ENCODE assay signal across 30 mouse cellular contexts in the genomic region with DNA sequence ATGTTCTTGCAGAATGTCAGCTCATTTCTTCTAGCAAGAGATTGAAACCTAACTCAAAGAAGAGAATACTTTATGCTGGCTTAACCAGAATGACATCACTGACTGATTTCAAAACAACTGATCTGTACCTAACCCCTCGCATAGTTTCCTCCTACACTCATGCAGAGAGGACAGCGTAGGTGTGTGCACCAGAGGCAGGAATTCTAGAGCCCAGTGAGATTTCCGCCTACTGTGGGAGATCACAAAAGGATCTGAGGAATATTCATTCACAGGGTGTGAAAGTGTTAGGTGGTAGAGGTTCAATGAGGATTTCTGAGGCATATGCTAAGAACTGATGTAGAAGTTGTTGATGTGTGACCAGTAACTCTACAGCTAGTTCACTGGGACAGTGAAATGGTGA.
DNase-seq lines count a peak whose midpoint lies in the region; ATAC-seq and TF ChIP-seq lines count a peak whose summit lies in the region.
"Had no signal": no experiment of that assay in that cellular context is flagged by ENCODE, and none has a peak within 500 bp of the region (broad histone marks: within the 10 kb centered on the region; RNA-seq: fewer than 3 reads in every experiment).

No protein-coding gene starts in this region.

- no peaks in the 10 kb centered on the region for H3K36me3 ChIP-seq in midbrain, embryonic 11.5 days (ENCODE audit: control insufficient read depth, insufficient read depth, low read length)
- H3K36me3 ChIP-seq in midbrain, postnatal 0 days (ENCODE audit: insufficient read depth, low read length): no peaks in the 10 kb centered on the region
- no peaks in the 10 kb centered on the region for H3K36me3 ChIP-seq in hindbrain, embryonic 12.5 days
- H3K36me3 ChIP-seq: embryonic facial prominence, embryonic 12.5 days; embryonic facial prominence, embryonic 15.5 days; heart, embryonic 12.5 days; heart, embryonic 15.5 days; hindbrain, embryonic 10.5 days had no signal

- H3K27ac ChIP-seq in midbrain, embryonic 11.5 days (ENCODE audit: low read depth, low read length): no peak overlapping the region
- no peak overlapping the region for H3K27ac ChIP-seq in midbrain, postnatal 0 days (ENCODE audit: low read depth, low read length)
- H3K27ac ChIP-seq in hindbrain, embryonic 12.5 days: no peak overlapping the region
- H3K27ac ChIP-seq: embryonic facial prominence, embryonic 12.5 days; embryonic facial prominence, embryonic 15.5 days; forebrain, embryonic 13.5 days; gastrocnemius, adult 2 months; heart, embryonic 15.5 days; hindbrain, embryonic 10.5 days; hindbrain, embryonic 14.5 days; hindbrain, postnatal 0 days had no signal

- no peak for ATAC-seq in midbrain, embryonic 11.5 days (ENCODE audit: low FRiP score)
- no peak for ATAC-seq in midbrain, postnatal 0 days (ENCODE audit: low FRiP score)
- no peak for ATAC-seq in hindbrain, embryonic 12.5 days (ENCODE audit: low FRiP score)
- ATAC-seq: activated CD4-positive, CD25-positive, alpha-beta regulatory T cell, adult 4 months; CD4-positive, CD25-positive, alpha-beta regulatory T cell, adult 4 months; forebrain, embryonic 13.5 days; forebrain, embryonic 16.5 days; hindbrain, postnatal 0 days; inflammation-experienced regulatory T-cells, adult 6 months; intestine, embryonic 16.5 days had no signal

- TF ChIP-seq CTCF in midbrain, postnatal 0 days (IDR thresholded peaks at IDR 0.05): no peak

- 91% methylated on average over 3 of the region's 3 CpGs for WGBS in midbrain, embryonic 11.5 days
- 93% methylated on average over 3 of the region's 3 CpGs for WGBS in midbrain, postnatal 0 days
- 84% methylated on average over 3 of the region's 3 CpGs for WGBS in hindbrain, embryonic 12.5 days

- H3K9ac ChIP-seq in midbrain, embryonic 11.5 days (ENCODE audit: low read length): no peak overlapping the region
- H3K9ac ChIP-seq in midbrain, postnatal 0 days (replicated peaks; ENCODE audit: low read length, poor library complexity, severe bottlenecking): no peak overlapping the region
- no peak overlapping the region for H3K9ac ChIP-seq in hindbrain, embryonic 12.5 days
- H3K9ac ChIP-seq: embryonic facial prominence, embryonic 12.5 days; embryonic facial prominence, embryonic 15.5 days; forebrain, embryonic 13.5 days; heart, embryonic 12.5 days; heart, embryonic 15.5 days; hindbrain, embryonic 14.5 days had no signal

- H3K4me3 ChIP-seq in midbrain, embryonic 11.5 days (ENCODE audit: low read depth, low read length): no peak overlapping the region
- no peak overlapping the region for H3K4me3 ChIP-seq in midbrain, postnatal 0 days (ENCODE audit: low read depth, low read length)
- no peak overlapping the region for H3K4me3 ChIP-seq in hindbrain, embryonic 12.5 days
- H3K4me3 ChIP-seq: embryonic facial prominence, embryonic 12.5 days; embryonic facial prominence, embryonic 15.5 days; forebrain, embryonic 13.5 days; gastrocnemius, adult 2 months; heart, embryonic 12.5 days; heart, embryonic 15.5 days; hindbrain, embryonic 10.5 days had no signal

- DNase-seq in midbrain, embryonic 11.5 days (ENCODE audit: low spot score, missing footprints): peak; percentile 73
- no peak for DNase-seq in midbrain, postnatal 0 days (ENCODE audit: low spot score)
- DNase-seq in brain, adult 2 months (ENCODE audit: low read depth, low spot score): peak; percentile 46
- peak; percentile 57 for DNase-seq in gonadal fat pad, adult 2 months (ENCODE audit: low read depth)
- DNase-seq in lung, postnatal 10 days: no peak
- DNase-seq: adrenal gland, postnatal 10 days; adrenal gland, postnatal 36 days; cerebellum, adult 11 months; cerebellum, adult 2 months; cerebellum, adult 9-11 months; cerebellum, postnatal 25 days; gastrocnemius, adult 2 months; gastrocnemius, postnatal 14 days; heart, adult 18-20 months; heart, postnatal 10 days; heart, postnatal 36 days had no signal

- H3K9me3 ChIP-seq in midbrain, embryonic 11.5 days (ENCODE audit: control insufficient read depth, low read length): no peaks in the 10 kb centered on the region
- H3K9me3 ChIP-seq in midbrain, postnatal 0 days (ENCODE audit: low read length): no peaks in the 10 kb centered on the region
- H3K9me3 ChIP-seq in hindbrain, embryonic 12.5 days (replicated peaks): peaks cover 10% of the 10 kb centered on the region; the same call in 1 of the 2 replicates
- H3K9me3 ChIP-seq: embryonic facial prominence, embryonic 12.5 days; embryonic facial prominence, embryonic 15.5 days; heart, embryonic 15.5 days; hindbrain, embryonic 10.5 days had no signal

- H3K4me2 ChIP-seq in midbrain, embryonic 11.5 days: no peak overlapping the region
- no peak overlapping the region for H3K4me2 ChIP-seq in midbrain, postnatal 0 days (ENCODE audit: low read depth, low read length, poor library complexity, severe bottlenecking)
- no peak overlapping the region for H3K4me2 ChIP-seq in hindbrain, embryonic 12.5 days (replicated peaks)
- H3K4me2 ChIP-seq: embryonic facial prominence, embryonic 12.5 days; embryonic facial prominence, embryonic 15.5 days; forebrain, embryonic 13.5 days; heart, embryonic 12.5 days; heart, embryonic 15.5 days; hindbrain, embryonic 14.5 days had no signal

- H3K27me3 ChIP-seq in midbrain, embryonic 11.5 days (ENCODE audit: control insufficient read depth, insufficient read depth, low read length): no peaks in the 10 kb centered on the region
- no peaks in the 10 kb centered on the region for H3K27me3 ChIP-seq in midbrain, postnatal 0 days (ENCODE audit: insufficient read depth, low read length)
- H3K27me3 ChIP-seq in hindbrain, embryonic 12.5 days: no peaks in the 10 kb centered on the region
- H3K27me3 ChIP-seq: embryonic facial prominence, embryonic 12.5 days; embryonic facial prominence, embryonic 15.5 days; heart, embryonic 12.5 days; heart, embryonic 15.5 days had no signal

- no peaks in the 10 kb centered on the region for H3K4me1 ChIP-seq in midbrain, embryonic 11.5 days (ENCODE audit: control insufficient read depth, insufficient read depth, low read length)
- no peaks in the 10 kb centered on the region for H3K4me1 ChIP-seq in midbrain, postnatal 0 days (ENCODE audit: insufficient read depth, low read length)
- H3K4me1 ChIP-seq in hindbrain, embryonic 12.5 days: no peaks in the 10 kb centered on the region
- H3K4me1 ChIP-seq: embryonic facial prominence, embryonic 12.5 days; embryonic facial prominence, embryonic 15.5 days; forebrain, embryonic 13.5 days; heart, embryonic 12.5 days; heart, embryonic 15.5 days; hindbrain, embryonic 10.5 days had no signal

Comparison
In these comparisons a context has a peak if more than half of its experiments do, and no peak if none do; other contexts are left out.
1. DNase-seq: peak in midbrain, embryonic 11.5 days (single experiment), brain, adult 2 months (single experiment) and gonadal fat pad, adult 2 months (single experiment); none in midbrain, postnatal 0 days (single experiment) and lung, postnatal 10 days (single experiment).